Mouse (Mus musculus) spleen, embryonic (tissue): ENCODE measurements around the gene Idh3a.

ENCODE experiments used
- CTCF ChIA-PET: fragments of 350-600 bp; sonication (Branson Sonifier 250); formaldehyde crosslinking; loops from one replicate; lab custom pipeline; 2022; lab: Charles Lee

Idh3a gene

GRCm38 (mm10) chr9:54646252-54646651 is 60.1 kb downstream of the Idh3a start:
- CTCF ChIA-PET, result no interaction called here

DNA sequence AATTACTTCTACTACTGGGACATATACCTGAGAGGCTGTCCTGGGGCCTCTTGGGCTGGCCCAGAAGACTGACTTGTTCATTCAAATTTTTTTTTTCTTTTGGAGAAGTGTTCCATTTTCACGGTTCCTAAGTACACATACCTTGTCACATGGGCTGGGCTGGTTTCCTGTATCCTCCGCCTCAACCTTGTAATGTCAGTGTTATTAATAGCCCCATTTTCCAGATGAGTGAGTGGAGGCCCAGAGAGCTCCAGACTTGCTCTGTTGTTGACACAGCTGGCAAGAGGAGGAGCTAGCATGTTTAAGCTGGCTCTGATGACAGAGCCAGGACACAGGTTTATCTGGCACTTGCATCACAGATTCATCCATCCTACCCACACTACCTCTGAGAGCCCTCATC is 61.3 kb downstream of the Idh3a start:
- CTCF ChIA-PET, result no interaction called here

DNA sequence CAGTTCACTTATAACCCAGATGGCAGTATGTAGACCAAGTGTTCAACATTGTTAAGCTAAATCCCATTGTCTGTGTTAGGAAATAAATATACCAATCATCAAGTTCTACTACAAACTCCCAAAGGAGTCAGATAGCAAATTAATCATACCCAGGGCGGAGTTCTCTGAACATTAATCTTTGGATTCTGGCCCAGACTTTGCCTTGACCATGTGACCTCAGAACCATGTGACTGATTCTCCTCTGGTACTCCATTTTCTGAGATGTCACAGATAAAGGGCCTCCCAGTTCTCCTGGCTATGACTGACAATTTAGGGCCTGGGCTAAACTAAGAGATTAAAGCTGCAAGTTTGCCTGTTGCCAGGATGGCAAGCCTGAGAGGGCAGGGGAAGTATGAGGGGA is 63.2 kb downstream of the Idh3a start:
- CTCF ChIA-PET, result interaction anchor here (0.6 kb wide), 1 partner anchor 29 kb away, joined by 4 read pairs; no protein-coding TSS in a partner anchor

DNA sequence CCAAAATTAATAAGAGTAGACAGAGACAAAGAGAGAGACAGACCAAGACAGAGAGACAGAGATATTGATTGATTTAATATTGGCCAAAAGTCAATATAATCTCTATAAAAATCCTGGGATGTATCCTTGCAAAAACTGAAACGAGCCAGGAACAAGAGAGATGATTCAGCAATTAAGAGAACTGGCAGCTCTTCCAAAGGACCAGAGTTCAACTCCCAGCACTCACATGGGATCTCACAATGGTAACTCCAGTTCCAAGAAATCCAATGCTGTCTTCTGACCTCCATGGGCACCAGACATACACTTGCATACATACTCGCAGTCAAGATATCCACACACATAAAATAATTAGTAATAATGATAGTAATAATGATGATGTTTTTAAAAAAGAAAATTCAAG is 66.6 kb downstream of the Idh3a start:
- CTCF ChIA-PET, result no interaction called here
